Mouse (Mus musculus): Measurements from ENCODE around the gene Zfp446. TPM values are rescaled to one million over a fixed set of nuclear protein-coding genes. Genes with fewer than 3 reads are reported as not detected.

Zfp446 gene
- polyA plus RNA-seq, 1 experiment: 0.20 TPM

- peaks cover 39% of the 10 kb centered on the region for H3K4me1 ChIP-seq (ENCODE audit: control insufficient read depth)
- TF ChIP-seq TAL1 (IDR thresholded peaks at IDR 0.05; ENCODE audit: low read length) (no peak), GATA1 (IDR thresholded peaks at IDR 0.05; ENCODE audit: low read length) (no peak)
- H3K4me3 ChIP-seq (replicated peaks): no peak overlapping the region
- H3K36me3 ChIP-seq (ENCODE audit: control insufficient read depth): no peaks in the 10 kb centered on the region
- H3K9me3 ChIP-seq (ENCODE audit: control insufficient read depth, low read length): no peaks in the 10 kb centered on the region
- H3K27me3 ChIP-seq (ENCODE audit: control insufficient read depth): peaks cover 2% of the 10 kb centered on the region; the same call in 1 of the 2 replicates
Measured at GRCm38 (mm10) chr7:13013671-13014070, 36.0 kb downstream of the Zfp446 start.

- Histone ChIP-seq H3K27me3 (ENCODE audit: control insufficient read depth) (peaks cover 4% of the 10 kb centered on the region; the same call in 1 of the 2 replicates), H3K36me3 (ENCODE audit: control insufficient read depth) (no peaks in the 10 kb centered on the region), H3K4me3 (replicated peaks) (no peak overlapping the region), H3K4me1 (ENCODE audit: control insufficient read depth) (peaks cover 33% of the 10 kb centered on the region), H3K9me3 (ENCODE audit: control insufficient read depth, low read length) (no peaks in the 10 kb centered on the region)
- TF ChIP-seq GATA1 (IDR thresholded peaks at IDR 0.05; ENCODE audit: low read length) (no peak), TAL1 (IDR thresholded peaks at IDR 0.05; ENCODE audit: low read length) (no peak)
Measured at GRCm38 (mm10) chr7:13014275-13014839, 36.7 kb downstream of the Zfp446 start.

GRCm38 (mm10) chr7:13015217-13015616 lies 37.6 kb downstream of the Zfp446 start:
- peaks cover 4% of the 10 kb centered on the region; the same call in 1 of the 2 replicates for H3K27me3 ChIP-seq (ENCODE audit: control insufficient read depth)
- no peak overlapping the region for H3K4me3 ChIP-seq (replicated peaks)
- no peaks in the 10 kb centered on the region for H3K36me3 ChIP-seq (ENCODE audit: control insufficient read depth)
- no peaks in the 10 kb centered on the region for H3K9me3 ChIP-seq (ENCODE audit: control insufficient read depth, low read length)
- no peak for TF ChIP-seq GATA1 (IDR thresholded peaks at IDR 0.05; ENCODE audit: low read length)
- H3K4me1 ChIP-seq (ENCODE audit: control insufficient read depth): peaks cover 27% of the 10 kb centered on the region

- no peaks in the 10 kb centered on the region for H3K9me3 ChIP-seq (ENCODE audit: control insufficient read depth, low read length)
- H3K4me3 ChIP-seq (replicated peaks): peak overlapping the region; percentile 65
- peaks cover 30% of the 10 kb centered on the region for H3K36me3 ChIP-seq (ENCODE audit: control insufficient read depth)
- H3K27me3 ChIP-seq (ENCODE audit: control insufficient read depth): peaks cover 4% of the 10 kb centered on the region; the same call in 1 of the 2 replicates
- H3K4me1 ChIP-seq (ENCODE audit: control insufficient read depth): peaks cover 43% of the 10 kb centered on the region
- TF ChIP-seq GATA1 (IDR thresholded peaks at IDR 0.05; ENCODE audit: low read length) (no peak), TAL1 (IDR thresholded peaks at IDR 0.05; ENCODE audit: low read length) (no peak)
Measured at GRCm38 (mm10) chr7:13022773-13023535, 45.3 kb downstream of the Zfp446 start.

- peaks cover 39% of the 10 kb centered on the region for H3K4me1 ChIP-seq (ENCODE audit: control insufficient read depth)
- H3K27me3 ChIP-seq (ENCODE audit: control insufficient read depth): peaks cover under 1% of the 10 kb centered on the region; the same call in 1 of the 2 replicates
- H3K4me3 ChIP-seq (replicated peaks): peak overlapping the region; percentile 65
- peaks cover 41% of the 10 kb centered on the region for H3K36me3 ChIP-seq (ENCODE audit: control insufficient read depth)
- no peaks in the 10 kb centered on the region for H3K9me3 ChIP-seq (ENCODE audit: control insufficient read depth, low read length)
- TF ChIP-seq GATA1 (IDR thresholded peaks at IDR 0.05; ENCODE audit: low read length): no peak
Measured at GRCm38 (mm10) chr7:13023928-13024731, 46.5 kb downstream of the Zfp446 start.

- TF ChIP-seq GATA1 (IDR thresholded peaks at IDR 0.05; ENCODE audit: low read length) (no peak), TAL1 (IDR thresholded peaks at IDR 0.05; ENCODE audit: low read length) (no peak)
- H3K4me3 ChIP-seq (replicated peaks): peak overlapping the region; percentile 65
- peaks cover 39% of the 10 kb centered on the region for H3K4me1 ChIP-seq (ENCODE audit: control insufficient read depth)
- peaks cover 48% of the 10 kb centered on the region for H3K36me3 ChIP-seq (ENCODE audit: control insufficient read depth)
- H3K9me3 ChIP-seq (ENCODE audit: control insufficient read depth, low read length): no peaks in the 10 kb centered on the region
- no peaks in the 10 kb centered on the region for H3K27me3 ChIP-seq (ENCODE audit: control insufficient read depth)
Measured at GRCm38 (mm10) chr7:13024805-13025204, 47.2 kb downstream of the Zfp446 start.

- Histone ChIP-seq H3K4me3 (replicated peaks) (peak overlapping the region; percentile 65), H3K4me1 (ENCODE audit: control insufficient read depth) (peaks cover 39% of the 10 kb centered on the region), H3K27me3 (ENCODE audit: control insufficient read depth) (no peaks in the 10 kb centered on the region), H3K36me3 (ENCODE audit: control insufficient read depth) (peaks cover 56% of the 10 kb centered on the region), H3K9me3 (ENCODE audit: control insufficient read depth, low read length) (no peaks in the 10 kb centered on the region)
- TF ChIP-seq TAL1 (IDR thresholded peaks at IDR 0.05; ENCODE audit: low read length) (no peak), GATA1 (IDR thresholded peaks at IDR 0.05; ENCODE audit: low read length) (no peak)
Measured at GRCm38 (mm10) chr7:13025511-13026112, 48.0 kb downstream of the Zfp446 start.

- Histone ChIP-seq H3K9me3 (ENCODE audit: control insufficient read depth, low read length) (no peaks in the 10 kb centered on the region), H3K4me3 (replicated peaks) (no peak overlapping the region), H3K27me3 (ENCODE audit: control insufficient read depth) (no peaks in the 10 kb centered on the region), H3K4me1 (ENCODE audit: control insufficient read depth) (peaks cover 43% of the 10 kb centered on the region), H3K36me3 (ENCODE audit: control insufficient read depth) (peaks cover 90% of the 10 kb centered on the region)
- TF ChIP-seq TAL1 (IDR thresholded peaks at IDR 0.05; ENCODE audit: low read length) (no peak), GATA1 (IDR thresholded peaks at IDR 0.05; ENCODE audit: low read length) (no peak)
Measured at GRCm38 (mm10) chr7:13028986-13029385, 51.3 kb downstream of the Zfp446 start.
